Mouse (Mus musculus): Measurements from ENCODE around the gene Arl6ip4. TPM values are rescaled to one million over a fixed set of nuclear protein-coding genes. Genes with fewer than 3 reads are reported as not detected.
A peak's percentile ranks its signal among the peaks of the same experiment; 100 is the strongest.

The Arl6ip4 gene
- 62.5 and 67.0 TPM in 2 replicates for polyA plus RNA-seq (2012; rRNA removed)

GRCm38 (mm10) chr5:124115990-124116845 lies at the start of gene Arl6ip4:
TSS of gene Arl6ip4 (plus strand) at chr5:124116089.
- peak; percentile 70 for DNase-seq (ENCODE audit: low spot score)

- no peak for DNase-seq (ENCODE audit: low spot score)
Observed at GRCm38 (mm10) chr5:124069657-124070056, 46.2 kb upstream of the Arl6ip4 start.

GRCm38 (mm10) chr5:124073682-124074081 lies 42.2 kb upstream of the Arl6ip4 start:
- DNase-seq (ENCODE audit: low spot score), result no peak

GRCm38 (mm10) chr5:124074845-124075307 lies 41.0 kb upstream of the Arl6ip4 start:
- no peak for DNase-seq (ENCODE audit: low spot score)

- no peak for DNase-seq (ENCODE audit: low spot score)
Observed at GRCm38 (mm10) chr5:124075716-124076115, 40.2 kb upstream of the Arl6ip4 start.

GRCm38 (mm10) chr5:124076559-124076958 lies 39.3 kb upstream of the Arl6ip4 start:
- DNase-seq (ENCODE audit: low spot score), result no peak

GRCm38 (mm10) chr5:124077241-124077640 lies 38.6 kb upstream of the Arl6ip4 start:
- no peak for DNase-seq (ENCODE audit: low spot score)

GRCm38 (mm10) chr5:124077856-124078460 lies 37.9 kb upstream of the Arl6ip4 start:
- no peak for DNase-seq (ENCODE audit: low spot score)

GRCm38 (mm10) chr5:124078794-124079416 lies 37.0 kb upstream of the Arl6ip4 start:
- DNase-seq (ENCODE audit: low spot score), result no peak

GRCm38 (mm10) chr5:124079880-124080279 lies 36.0 kb upstream of the Arl6ip4 start:
- no peak for DNase-seq (ENCODE audit: low spot score)

- DNase-seq (ENCODE audit: low spot score), result no peak
Observed at GRCm38 (mm10) chr5:124082447-124082846, 33.4 kb upstream of the Arl6ip4 start.

GRCm38 (mm10) chr5:124082941-124083688 lies 32.8 kb upstream of the Arl6ip4 start:
- DNase-seq (ENCODE audit: low spot score), result no peak

- DNase-seq (ENCODE audit: low spot score), result peak; percentile 63
Observed at GRCm38 (mm10) chr5:124083850-124084587, 31.9 kb upstream of the Arl6ip4 start.

- peak; percentile 79 for DNase-seq (ENCODE audit: low spot score)
Observed at GRCm38 (mm10) chr5:124084588-124085173, 31.2 kb upstream of the Arl6ip4 start.

GRCm38 (mm10) chr5:124085513-124085912 lies 30.4 kb upstream of the Arl6ip4 start:
- DNase-seq (ENCODE audit: low spot score), result no peak

GRCm38 (mm10) chr5:124086876-124087275 lies 29.0 kb upstream of the Arl6ip4 start:
- DNase-seq (ENCODE audit: low spot score), result no peak

GRCm38 (mm10) chr5:124089868-124090267 lies 26.0 kb upstream of the Arl6ip4 start:
- DNase-seq (ENCODE audit: low spot score), result no peak

GRCm38 (mm10) chr5:124091951-124092406 lies 23.9 kb upstream of the Arl6ip4 start:
- no peak for DNase-seq (ENCODE audit: low spot score)

GRCm38 (mm10) chr5:124093120-124093794 lies 22.6 kb upstream of the Arl6ip4 start:
- peak; percentile 48 for DNase-seq (ENCODE audit: low spot score)

Data from urinary bladder, adult 2 months (tissue).